Mouse (Mus musculus) cerebellum, adult 9-10 months (tissue): ENCODE measurements at regions not wholly inside any gene's neighbourhood (a gene's known extent, or its start where the extent isn't known, plus 50 kb on each side); places are given as distances from the start of the nearest gene placed in this dataset.

Source experiments
- DNase-seq: peaks from one replicate; pipeline ENCODE4 v3.0.0; 2022

GRCm38 (mm10) chr12:43843907-43844537 is 366.1 kb downstream of the Dnajb9 start:
- DNase-seq = no peak

- no peak for DNase-seq
Observed at GRCm38 (mm10) chr12:43831976-43832375, 378.1 kb downstream of the Dnajb9 start.

GRCm38 (mm10) chr12:43828641-43829040 is 381.5 kb downstream of the Dnajb9 start:
- no peak for DNase-seq

- no peak for DNase-seq
Observed at GRCm38 (mm10) chr12:43827901-43828300, 382.2 kb downstream of the Dnajb9 start.

DNA sequence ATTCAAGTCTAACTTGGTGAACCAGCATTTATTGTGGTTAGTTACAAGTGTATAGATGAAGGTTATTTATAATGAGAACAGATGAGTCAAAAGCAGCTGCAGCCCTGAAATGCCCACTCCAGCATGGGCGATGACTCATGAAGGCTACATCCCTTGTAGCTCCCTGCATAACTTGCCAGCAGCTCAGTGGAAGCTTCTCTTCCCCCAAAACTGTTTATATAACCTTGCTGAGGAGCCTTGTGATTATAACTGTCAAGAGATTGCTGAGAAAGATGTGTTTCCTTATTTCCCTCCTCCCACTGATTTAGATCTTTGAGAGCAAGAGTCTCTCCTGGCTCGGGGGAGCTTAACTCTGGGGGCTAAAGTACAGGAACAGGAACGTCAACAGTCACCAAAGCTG is 382.8 kb downstream of the Dnajb9 start:
- no peak for DNase-seq

DNA sequence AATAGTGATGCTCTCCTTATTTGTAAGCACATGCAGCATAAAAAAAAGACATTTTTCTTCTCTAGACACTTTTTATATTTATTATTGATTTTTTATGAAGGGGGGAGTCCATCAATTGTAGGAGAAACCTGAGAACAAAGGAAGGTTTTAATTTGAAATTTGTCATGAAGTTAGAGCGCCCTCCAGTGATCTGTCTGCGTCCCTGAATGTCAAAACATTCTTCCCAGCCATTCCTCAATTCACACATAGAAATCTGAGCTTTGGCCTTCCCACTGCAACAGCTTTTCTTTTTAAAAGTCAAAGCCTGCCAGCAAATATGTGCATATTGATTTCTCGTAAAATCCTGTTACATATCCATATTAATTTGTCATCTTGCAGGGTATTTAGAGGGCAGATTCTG is 396.6 kb downstream of the Dnajb9 start:
- peak; percentile 13 for DNase-seq

DNA sequence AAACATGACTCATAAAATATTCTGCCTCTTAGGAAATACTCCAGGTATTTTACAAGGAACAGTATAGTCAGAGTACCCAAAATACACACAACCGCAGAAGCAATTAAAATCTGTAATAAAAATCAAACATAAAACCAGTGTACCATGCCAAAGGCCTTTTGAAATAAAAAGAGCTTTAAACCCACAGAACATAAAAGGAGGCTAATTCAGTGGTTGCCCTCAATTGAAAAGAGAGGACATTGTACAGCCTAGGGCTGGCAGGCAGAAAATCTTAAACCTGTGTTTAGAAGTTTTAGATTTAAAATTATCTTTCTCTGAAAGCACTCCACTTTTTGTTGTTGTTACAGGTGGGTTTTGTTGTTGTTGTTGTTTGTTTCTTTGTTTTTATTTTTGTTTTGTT is 437.4 kb downstream of the Dnajb9 start:
- DNase-seq = no peak

- DNase-seq = peak; percentile 55
Observed at GRCm38 (mm10) chr12:43762151-43762550, 448.0 kb downstream of the Dnajb9 start.
